Mouse (Mus musculus): ENCODE measurements around the gene H6pd.

H6pd gene

GRCm38 (mm10) chr4:149998786-149999509 is 9.9 kb downstream of the H6pd start:
- no peak for DNase-seq (ENCODE audit: low spot score in 2 of 2)

- DNase-seq (ENCODE audit: low spot score in 2 of 2), result no peak
These were observed 10.8 kb downstream of the H6pd start for GRCm38 (mm10) chr4:149997999-149998398.

GRCm38 (mm10) chr4:149996440-149996839 is 12.4 kb downstream of the H6pd start:
- DNase-seq (ENCODE audit: low spot score in 2 of 2), result no peak

- DNase-seq (ENCODE audit: low spot score in 2 of 2), result no peak
These were observed 12.9 kb downstream of the H6pd start for GRCm38 (mm10) chr4:149995911-149996310.

- no peak for DNase-seq (ENCODE audit: low spot score in 2 of 2)
These were observed 14.6 kb downstream of the H6pd start for GRCm38 (mm10) chr4:149994218-149994617.

GRCm38 (mm10) chr4:149992670-149993032 is 16.2 kb downstream of the H6pd start:
- no peak for DNase-seq (ENCODE audit: low spot score in 2 of 2)

- DNase-seq (ENCODE audit: low spot score in 2 of 2), result no peak
These were observed 16.8 kb downstream of the H6pd start for GRCm38 (mm10) chr4:149991755-149992669.

GRCm38 (mm10) chr4:149990954-149991633 is 17.7 kb downstream of the H6pd start:
- DNase-seq (ENCODE audit: low spot score in 2 of 2), result no peak

GRCm38 (mm10) chr4:149990212-149990953 is 18.4 kb downstream of the H6pd start:
- DNase-seq (ENCODE audit: low spot score in 2 of 2), result no peak

- DNase-seq (ENCODE audit: low spot score in 2 of 2), result peak; percentile 83 to 84
These were observed 19.8 kb downstream of the H6pd start for GRCm38 (mm10) chr4:149988931-149989556.

GRCm38 (mm10) chr4:149988301-149988700 is 20.5 kb downstream of the H6pd start:
- DNase-seq (ENCODE audit: low spot score in 2 of 2), result no peak

GRCm38 (mm10) chr4:149986671-149987417 is 22.0 kb downstream of the H6pd start:
- no peak for DNase-seq (ENCODE audit: low spot score in 2 of 2)

- DNase-seq (ENCODE audit: low spot score in 2 of 2), result no peak
These were observed 24.7 kb downstream of the H6pd start for GRCm38 (mm10) chr4:149983921-149984645.

GRCm38 (mm10) chr4:149982154-149982553 is 26.7 kb downstream of the H6pd start:
- no peak for DNase-seq (ENCODE audit: low spot score in 2 of 2)

- peak; percentile 92 for DNase-seq (ENCODE audit: low spot score in 2 of 2)
These were observed 29.0 kb downstream of the H6pd start for GRCm38 (mm10) chr4:149979819-149980308.

- DNase-seq (ENCODE audit: low spot score in 2 of 2), result no peak
These were observed 30.0 kb downstream of the H6pd start for GRCm38 (mm10) chr4:149978820-149979219.

- DNase-seq (ENCODE audit: low spot score in 2 of 2), result peak in 1 of 2 experiments; percentile 26
These were observed 30.9 kb downstream of the H6pd start for GRCm38 (mm10) chr4:149977801-149978544.

- DNase-seq (ENCODE audit: low spot score in 2 of 2), result peak in 1 of 2 experiments; percentile 35
These were observed 31.6 kb downstream of the H6pd start for GRCm38 (mm10) chr4:149977181-149977580.

Data from right cerebral cortex, adult 2 months (tissue).